Mouse (Mus musculus): ENCODE measurements at regions not wholly inside any gene's neighbourhood (a gene's known extent, or its start where the extent isn't known, plus 50 kb on each side); places are given as distances from the start of the nearest gene placed in this dataset.

GRCm38 (mm10) chr8:87128593-87128992 lies 243.5 kb upstream of the N4bp1 start:
- no peak for TF ChIP-seq CTCF (IDR thresholded peaks at IDR 0.05; ENCODE audit: borderline replicate concordance, insufficient read depth, low read length)
- no peak for TF ChIP-seq POLR2A (IDR thresholded peaks at IDR 0.05; ENCODE audit: low read depth, low read length)

Data from embryonic fibroblast, embryonic 13.5 days (primary cell).